Mouse (Mus musculus): ENCODE measurements around the gene Trex1. TPM values are rescaled to one million over a fixed set of nuclear protein-coding genes. Genes with fewer than 3 reads are reported as not detected.

Trex1 gene
- polyA plus RNA-seq, 1 experiment from 2014 or later: 7.1 TPM

- Histone ChIP-seq H3K4me1 (replicated peaks) (peaks cover 10% of the 10 kb centered on the region), H3K36me3 (peaks cover 34% of the 10 kb centered on the region), H3K27ac (ENCODE audit: poor library complexity, severe bottlenecking) (no peak overlapping the region), H3K27me3 (replicated peaks) (no peaks in the 10 kb centered on the region), H3K9ac (no peak overlapping the region), H3K4me3 (no peak overlapping the region), H3K9me3 (replicated peaks) (no peaks in the 10 kb centered on the region), H3K4me2 (no peak overlapping the region)
- 82% methylated on average over 9 of the region's 9 CpGs for WGBS
- no peak for ATAC-seq (ENCODE audit: insufficient number of reproducible peaks, low FRiP score)
Measured at GRCm38 (mm10) chr9:109049996-109050673, 9.4 kb downstream of the Trex1 start.

DNA sequence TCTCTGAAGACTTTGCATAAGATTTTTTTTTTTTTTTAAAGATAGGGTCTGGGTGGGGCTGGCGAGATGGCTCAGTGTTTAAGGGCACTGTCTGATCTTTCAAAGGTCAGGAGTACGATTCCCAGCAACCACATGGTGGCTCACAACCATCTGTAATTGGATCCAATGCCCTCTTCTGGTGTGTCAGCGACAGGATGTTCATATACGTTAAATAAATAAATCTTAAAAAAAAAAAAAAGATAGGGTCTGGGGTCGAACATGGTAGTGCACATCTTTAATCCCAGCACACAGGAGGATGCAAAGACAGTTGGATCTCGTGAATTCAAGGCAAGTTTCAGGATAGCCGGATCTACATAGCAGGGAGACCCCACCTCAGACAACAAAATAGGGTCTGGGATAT is 10.2 kb downstream of the Trex1 start:
- 76% methylated on average over 7 of the region's 7 CpGs for WGBS
- Histone ChIP-seq H3K36me3 (peaks cover 37% of the 10 kb centered on the region), H3K9me3 (replicated peaks) (no peaks in the 10 kb centered on the region)

DNA sequence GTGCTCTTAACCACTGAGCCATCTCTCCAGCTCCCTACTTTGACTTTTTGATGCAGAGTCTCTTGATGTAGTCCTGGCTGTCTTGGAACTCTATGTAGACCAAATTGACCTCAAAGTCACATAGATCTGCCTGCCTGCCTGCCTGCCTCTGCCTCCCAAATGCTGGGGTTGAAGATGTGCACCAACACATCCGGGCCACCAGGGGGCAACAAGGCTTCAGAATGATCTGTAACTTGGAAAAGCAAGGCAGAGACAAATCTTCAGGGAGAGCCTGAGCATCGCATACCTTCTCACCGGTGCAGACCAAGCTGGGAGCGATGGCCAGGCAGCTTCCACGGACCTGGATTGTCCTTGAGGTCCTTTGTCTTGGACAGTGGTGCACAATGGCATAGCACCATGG is 13.2 kb downstream of the Trex1 start:
- H3K9me3 ChIP-seq (replicated peaks): no peaks in the 10 kb centered on the region
- H3K4me2 ChIP-seq: no peak overlapping the region
- no peak overlapping the region for H3K27ac ChIP-seq (ENCODE audit: poor library complexity, severe bottlenecking)
- no peak for ATAC-seq (ENCODE audit: insufficient number of reproducible peaks, low FRiP score)
- H3K4me3 ChIP-seq: no peak overlapping the region
- no peak overlapping the region for H3K9ac ChIP-seq
- 35% methylated on average over 5 of the region's 5 CpGs for WGBS
- H3K27me3 ChIP-seq (replicated peaks): no peaks in the 10 kb centered on the region
- H3K36me3 ChIP-seq: peaks cover 25% of the 10 kb centered on the region
- peaks cover 6% of the 10 kb centered on the region for H3K4me1 ChIP-seq (replicated peaks)

More for the DNA sequence above, 10.2 kb downstream of the Trex1 start:
- no peak overlapping the region for H3K4me3 ChIP-seq
- H3K9ac ChIP-seq: no peak overlapping the region
- no peaks in the 10 kb centered on the region for H3K27me3 ChIP-seq (replicated peaks)
- ATAC-seq (ENCODE audit: insufficient number of reproducible peaks, low FRiP score): no peak
- H3K27ac ChIP-seq (ENCODE audit: poor library complexity, severe bottlenecking): no peak overlapping the region
- H3K4me2 ChIP-seq: no peak overlapping the region
- peaks cover 4% of the 10 kb centered on the region for H3K4me1 ChIP-seq (replicated peaks)

- ATAC-seq (ENCODE audit: insufficient number of reproducible peaks, low FRiP score): 0 out of 2 replicates have a peak, but pooled peaks have one; percentile 1
- peak overlapping the region; percentile 5; the same call in 1 of the 2 replicates for H3K9ac ChIP-seq
- H3K4me1 ChIP-seq (replicated peaks): peaks cover 37% of the 10 kb centered on the region
- peaks cover 8% of the 10 kb centered on the region; the same call in 1 of the 2 replicates for H3K36me3 ChIP-seq
- 58% methylated on average over 7 of the region's 7 CpGs for WGBS
- H3K4me3 ChIP-seq: peak overlapping the region; percentile 0; the same call in 1 of the 2 replicates
- peak overlapping the region; percentile 81 for H3K4me2 ChIP-seq
- no peaks in the 10 kb centered on the region for H3K27me3 ChIP-seq (replicated peaks)
- no peaks in the 10 kb centered on the region for H3K9me3 ChIP-seq (replicated peaks)
- H3K27ac ChIP-seq (ENCODE audit: poor library complexity, severe bottlenecking): no peak overlapping the region
Measured at GRCm38 (mm10) chr9:109041351-109041750, 18.2 kb downstream of the Trex1 start.

- H3K9ac ChIP-seq: peak overlapping the region; percentile 5
- peaks cover 37% of the 10 kb centered on the region for H3K4me1 ChIP-seq (replicated peaks)
- ATAC-seq (ENCODE audit: insufficient number of reproducible peaks, low FRiP score): peak; percentile 60
- H3K4me3 ChIP-seq: peak overlapping the region; percentile 0; the same call in 1 of the 2 replicates
- 0 out of 2 replicates have a peak, but pooled peaks cover 5% of the 10 kb centered on the region for H3K36me3 ChIP-seq
- 27% methylated on average over 6 of the region's 6 CpGs for WGBS
- no peaks in the 10 kb centered on the region for H3K9me3 ChIP-seq (replicated peaks)
- H3K4me2 ChIP-seq: peak overlapping the region; percentile 81
- 0 out of 2 replicates have a peak overlapping the region, but pooled peaks have one; percentile 15 for H3K27ac ChIP-seq (ENCODE audit: poor library complexity, severe bottlenecking)
- no peaks in the 10 kb centered on the region for H3K27me3 ChIP-seq (replicated peaks)
Measured at GRCm38 (mm10) chr9:109040906-109041305, 18.6 kb downstream of the Trex1 start.

DNA sequence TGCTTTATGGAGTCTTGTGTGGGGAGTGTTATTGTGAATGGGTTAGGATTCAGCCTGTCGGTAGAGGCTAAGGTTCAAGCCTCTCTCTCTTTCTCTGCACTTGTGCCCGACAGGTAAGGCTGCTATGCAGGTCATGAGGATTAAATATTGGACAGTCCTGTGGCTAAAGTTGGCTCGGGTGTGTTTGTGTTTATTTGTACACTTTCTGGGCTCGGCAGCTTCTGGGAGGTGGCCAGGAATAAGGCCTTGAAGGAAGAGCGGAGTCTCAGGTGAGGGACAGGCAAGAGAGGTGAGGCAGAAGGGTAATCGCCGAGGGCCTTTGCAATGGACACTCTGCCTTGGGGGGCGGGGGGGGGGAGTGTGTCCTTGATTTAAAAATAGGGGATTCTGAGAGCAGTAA is 19.3 kb downstream of the Trex1 start:
- ATAC-seq (ENCODE audit: insufficient number of reproducible peaks, low FRiP score): no peak
- WGBS: 77% methylated on average over 8 of the region's 8 CpGs
- Histone ChIP-seq H3K27me3 (replicated peaks) (no peaks in the 10 kb centered on the region), H3K9ac (no peak overlapping the region), H3K36me3 (0 out of 2 replicates have a peak, but pooled peaks cover 5% of the 10 kb centered on the region), H3K27ac (ENCODE audit: poor library complexity, severe bottlenecking) (no peak overlapping the region), H3K4me3 (no peak overlapping the region), H3K9me3 (replicated peaks) (no peaks in the 10 kb centered on the region), H3K4me1 (replicated peaks) (peaks cover 37% of the 10 kb centered on the region), H3K4me2 (peak overlapping the region; percentile 81)

DNA sequence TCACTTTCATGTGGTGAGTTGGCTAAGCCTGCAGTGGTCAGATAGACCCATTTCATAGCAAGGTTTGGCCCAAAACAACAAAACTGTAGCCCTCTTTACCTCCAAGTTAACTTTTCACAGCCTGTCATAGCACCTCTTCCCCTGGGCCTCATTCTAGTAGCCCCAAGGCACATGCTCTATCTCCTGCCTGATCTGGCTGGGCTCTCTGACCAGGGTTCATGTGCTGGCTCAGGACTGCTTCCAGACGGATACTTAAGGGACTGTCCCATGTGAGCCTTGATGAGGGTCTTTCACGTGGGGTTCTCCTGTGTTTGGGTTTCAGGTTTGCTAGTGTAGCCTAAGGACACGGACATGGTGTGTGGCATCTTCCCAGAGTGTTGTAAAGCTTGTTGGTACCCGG is 19.9 kb downstream of the Trex1 start:
- no peak overlapping the region for H3K27ac ChIP-seq (ENCODE audit: poor library complexity, severe bottlenecking)
- peak overlapping the region; percentile 79; the same call in 1 of the 2 replicates for H3K4me3 ChIP-seq
- peaks cover 37% of the 10 kb centered on the region for H3K4me1 ChIP-seq (replicated peaks)
- no peak overlapping the region for H3K9ac ChIP-seq
- no peaks in the 10 kb centered on the region for H3K9me3 ChIP-seq (replicated peaks)
- H3K27me3 ChIP-seq (replicated peaks): no peaks in the 10 kb centered on the region
- peak overlapping the region; percentile 81 for H3K4me2 ChIP-seq
- H3K36me3 ChIP-seq: 0 out of 2 replicates have a peak, but pooled peaks cover 5% of the 10 kb centered on the region
- WGBS: 72% methylated on average over 4 of the region's 4 CpGs
- ATAC-seq (ENCODE audit: insufficient number of reproducible peaks, low FRiP score): no peak

GRCm38 (mm10) chr9:109038901-109039364 is 20.6 kb downstream of the Trex1 start:
- peak; percentile 71 for ATAC-seq (ENCODE audit: insufficient number of reproducible peaks, low FRiP score)
- Histone ChIP-seq H3K27me3 (replicated peaks) (no peaks in the 10 kb centered on the region), H3K4me2 (peak overlapping the region; percentile 81), H3K27ac (ENCODE audit: poor library complexity, severe bottlenecking) (peak overlapping the region; percentile 70), H3K4me3 (peak overlapping the region; percentile 79), H3K9ac (peak overlapping the region; percentile 81), H3K36me3 (no peaks in the 10 kb centered on the region), H3K4me1 (replicated peaks) (peaks cover 37% of the 10 kb centered on the region), H3K9me3 (replicated peaks) (no peaks in the 10 kb centered on the region)
- 18% methylated on average over 8 of the region's 8 CpGs for WGBS

DNA sequence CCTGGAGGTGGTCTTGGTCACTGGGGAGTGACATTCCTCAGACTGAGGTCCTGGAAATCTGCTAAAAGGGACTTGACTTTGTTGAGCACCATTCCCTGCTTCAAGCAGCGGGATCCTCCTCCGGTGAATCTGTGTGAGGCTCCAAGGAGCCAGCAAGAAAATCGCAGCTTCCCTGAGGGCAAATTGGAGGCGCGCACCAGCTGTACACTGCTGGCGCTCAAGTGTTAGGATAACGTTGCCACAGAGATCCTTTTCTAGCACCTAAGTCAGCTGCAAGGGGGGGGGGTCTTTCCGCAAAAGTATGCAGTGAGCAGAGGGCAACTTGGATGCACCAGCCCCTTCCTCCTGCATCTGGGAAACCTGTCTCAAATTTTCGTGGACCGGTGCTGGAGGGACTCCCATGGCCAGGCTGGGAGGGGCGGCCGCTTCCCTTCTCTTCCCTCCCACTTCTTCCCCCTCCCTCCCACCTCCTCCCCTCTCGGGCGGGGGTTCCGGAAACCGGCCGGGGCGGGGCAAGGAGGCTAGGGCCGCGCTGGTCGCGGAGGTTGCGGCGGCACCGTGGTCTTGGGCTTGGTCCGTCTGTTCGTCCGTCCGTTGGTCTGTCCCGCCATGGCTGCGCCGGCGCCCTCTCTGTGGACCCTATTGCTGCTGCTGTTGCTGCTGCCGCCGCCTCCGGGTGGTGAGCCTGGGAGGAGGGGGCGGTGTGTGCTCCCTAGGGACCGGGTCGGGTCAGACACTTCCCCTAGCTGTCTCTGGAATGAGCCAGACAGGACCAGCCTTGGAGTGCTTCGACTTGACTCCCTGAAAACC is 21.2 kb downstream of the Trex1 start, which contains the start of gene Shisa5:
Gene Shisa5, plus strand, starts transcription at position 480 of the 810 bp plus-strand sequence.
- Histone ChIP-seq H3K4me3 (peak within 1 kb of the TSS; percentile 79), H3K4me1 (replicated peaks) (peaks cover 37% of the 10 kb centered on the region), H3K27ac (ENCODE audit: poor library complexity, severe bottlenecking) (peak within 1 kb of the TSS; percentile 70), H3K9me3 (replicated peaks) (no peaks in the 10 kb centered on the region), H3K36me3 (no peaks in the 10 kb centered on the region), H3K27me3 (replicated peaks) (no peaks in the 10 kb centered on the region), H3K4me2 (peak within 1 kb of the TSS; percentile 81), H3K9ac (peak within 1 kb of the TSS; percentile 81)
- peak; percentile 88 for ATAC-seq (ENCODE audit: insufficient number of reproducible peaks, low FRiP score)
- WGBS: under 1% methylated on average over 40 of the region's 40 CpGs

- Histone ChIP-seq H3K4me2 (no peak overlapping the region), H3K27me3 (replicated peaks) (no peaks in the 10 kb centered on the region), H3K4me1 (replicated peaks) (no peaks in the 10 kb centered on the region; the same call in 1 of the 2 replicates), H3K9me3 (replicated peaks) (no peaks in the 10 kb centered on the region), H3K27ac (ENCODE audit: poor library complexity, severe bottlenecking) (0 out of 2 replicates have a peak overlapping the region, but pooled peaks have one; percentile 16), H3K9ac (no peak overlapping the region), H3K4me3 (no peak overlapping the region), H3K36me3 (0 out of 2 replicates have a peak, but pooled peaks cover 7% of the 10 kb centered on the region)
- 74% methylated on average over 6 of the region's 6 CpGs for WGBS
- no peak for ATAC-seq (ENCODE audit: insufficient number of reproducible peaks, low FRiP score)
Measured at GRCm38 (mm10) chr9:109032435-109032834, 27.1 kb downstream of the Trex1 start.

DNA sequence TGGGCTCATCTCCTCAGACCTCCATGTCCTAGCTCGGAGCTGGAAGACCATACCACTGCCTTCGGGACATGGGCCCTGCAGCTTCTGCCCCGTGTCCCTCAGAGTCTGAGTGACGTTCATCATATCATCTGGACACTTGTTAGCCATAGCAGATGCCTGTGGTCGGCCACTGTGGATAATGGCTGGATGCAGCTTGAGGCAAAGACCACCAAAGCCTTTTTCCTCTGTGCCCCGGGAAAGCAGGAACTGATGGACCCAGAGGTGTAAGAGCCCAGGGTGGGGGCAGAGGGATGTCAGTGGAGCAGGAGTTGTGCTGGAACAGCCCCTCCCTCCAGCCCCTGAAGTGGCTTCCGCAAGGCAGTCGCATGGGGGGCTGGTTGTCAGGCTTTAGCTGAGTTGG is 27.8 kb downstream of the Trex1 start:
- Histone ChIP-seq H3K9ac (no peak overlapping the region), H3K4me2 (no peak overlapping the region), H3K36me3 (0 out of 2 replicates have a peak, but pooled peaks cover 7% of the 10 kb centered on the region), H3K27me3 (replicated peaks) (no peaks in the 10 kb centered on the region), H3K4me1 (replicated peaks) (no peaks in the 10 kb centered on the region; the same call in 1 of the 2 replicates), H3K9me3 (replicated peaks) (no peaks in the 10 kb centered on the region), H3K27ac (ENCODE audit: poor library complexity, severe bottlenecking) (no peak overlapping the region), H3K4me3 (no peak overlapping the region)
- WGBS: 78% methylated on average over 8 of the region's 8 CpGs
- no peak for ATAC-seq (ENCODE audit: insufficient number of reproducible peaks, low FRiP score)
